Mouse (Mus musculus) MEL (cell line): ENCODE data around the gene Col7a1. TPM values are rescaled to one million over a fixed set of nuclear protein-coding genes. Genes with fewer than 3 reads are reported as not detected.

Source experiments
- DNase-seq: peaks from one replicate; pipeline ENCODE4 v3.0.0; 2011; ENCODE audit warnings: low read depth, low spot score
- H3K27ac ChIP-seq: 2 replicates; pipeline ENCODE4 v1.5.1; 2012; ENCODE audit warnings: low read depth, mild to moderate bottlenecking, control low read depth, low read length, moderate library complexity; ENCODE audit not compliant: control insufficient read depth
- H3K27me3 ChIP-seq, 2 experiments: fragments of 150-350 bp in 1 of 2; sonication (generic) in 1 of 2; 2 replicates each; pipeline ENCODE4 v1.6.1; 2012; ENCODE audit warnings: low read length in 2 of 2, mild to moderate bottlenecking in 2 of 2, improper control_type of control experiment in 1 of 2, moderate library complexity in 1 of 2; ENCODE audit not compliant: insufficient read depth in 2 of 2, control insufficient read depth in 1 of 2
- H3K36me3 ChIP-seq, 2 experiments: 2 replicates each; pipeline ENCODE4 v1.6.1; 2012 to 2014; ENCODE audit warnings: low read length in 2 of 2, improper control_type of control experiment in 1 of 2, inconsistent platforms in 1 of 2, mild to moderate bottlenecking in 1 of 2; ENCODE audit not compliant: insufficient read depth in 2 of 2, control insufficient read depth in 1 of 2
- H3K4me1 ChIP-seq, 2 experiments: fragments of 150-350 bp in 1 of 2; sonication (generic) in 1 of 2; 2 replicates each; pipeline ENCODE4 v1.6.1; 2012; ENCODE audit warnings: low read length in 2 of 2, improper control_type of control experiment in 1 of 2, mild to moderate bottlenecking in 1 of 2; ENCODE audit not compliant: insufficient read depth in 2 of 2, control insufficient read depth in 1 of 2
- H3K4me3 ChIP-seq, 2 experiments: fragments of 150-350 bp in 1 of 2; sonication (generic) in 1 of 2; 2 replicates each; pipeline ENCODE4 v1.5.1; 2012; ENCODE audit warnings: low read depth in 2 of 2, low read length in 2 of 2, mild to moderate bottlenecking in 2 of 2, moderate library complexity in 2 of 2, control low read depth in 1 of 2, improper control_type of control experiment in 1 of 2; ENCODE audit not compliant: control insufficient read depth in 1 of 2, insufficient read depth in 1 of 2
- H3K79me2 ChIP-seq: 2 replicates; pipeline ENCODE4 v1.6.1; 2012; ENCODE audit warnings: mild to moderate bottlenecking, low read length, moderate library complexity; ENCODE audit not compliant: control insufficient read depth, poor library complexity, insufficient read depth
- H3K9ac ChIP-seq: 2 replicates; pipeline ENCODE4 v1.6.1; 2012; ENCODE audit warnings: low read depth, mild to moderate bottlenecking, control low read depth, low read length, moderate library complexity; ENCODE audit not compliant: control insufficient read depth, poor library complexity, severe bottlenecking
- H3K9me3 ChIP-seq: fragments of 150-350 bp; sonication (generic); replicated peaks from 2 replicates; pipeline ENCODE4 v1.6.1; 2012; ENCODE audit warnings: mild to moderate bottlenecking, low read length, improper control_type of control experiment, moderate library complexity; ENCODE audit not compliant: insufficient read depth
- BHLHE40 ChIP-seq: IDR thresholded peaks from 2 replicates; pipeline ENCODE4 v1.6.1; 2012; ENCODE audit warnings: low read depth, mild to moderate bottlenecking, inconsistent platforms, low read length, improper control_type of control experiment, borderline replicate concordance
- CHD1 ChIP-seq: IDR thresholded peaks from 2 replicates; pipeline ENCODE4 v1.6.1; 2012; ENCODE audit warnings: low read depth, mild to moderate bottlenecking, inconsistent platforms, low read length, improper control_type of control experiment
- CHD2 ChIP-seq: IDR thresholded peaks from 2 replicates; pipeline ENCODE4 v1.6.1; 2011; ENCODE audit warnings: low read length, improper control_type of control experiment
- CTCF ChIP-seq, 3 experiments: IDR thresholded peaks in 2 of 3; conservative IDR thresholded peaks in 1 of 3; 2 replicates each; pipeline ENCODE4 v1.5.1; 2011 to 2012; ENCODE audit warnings: low read length in 3 of 3, low read depth in 2 of 3, mild to moderate bottlenecking in 2 of 3, improper control_type of control experiment in 1 of 3, inconsistent platforms in 1 of 3, mixed read lengths in 1 of 3, moderate library complexity in 1 of 3; ENCODE audit not compliant: control insufficient read depth in 1 of 3, insufficient read depth in 1 of 3, poor library complexity in 1 of 3, severe bottlenecking in 1 of 3
- E2F4 ChIP-seq: IDR thresholded peaks from 2 replicates; pipeline ENCODE4 v1.6.1; 2011; ENCODE audit warnings: low read depth, low read length, improper control_type of control experiment, borderline replicate concordance
- ELF1 ChIP-seq: IDR thresholded peaks from 2 replicates; pipeline ENCODE4 v1.6.1; 2014; ENCODE audit warnings: low read depth, mild to moderate bottlenecking, inconsistent platforms, low read length, improper control_type of control experiment, moderate library complexity
- ETS1 ChIP-seq: IDR thresholded peaks from 2 replicates; pipeline ENCODE4 v1.6.1; 2012; ENCODE audit warnings: low read depth, mild to moderate bottlenecking, inconsistent platforms, low read length, improper control_type of control experiment, moderate library complexity
- GABPA ChIP-seq: IDR thresholded peaks from 2 replicates; pipeline ENCODE4 v1.6.1; 2012; ENCODE audit warnings: low read depth, mild to moderate bottlenecking, inconsistent platforms, low read length, improper control_type of control experiment, moderate library complexity
- GATA1 ChIP-seq: IDR thresholded peaks from 2 replicates; pipeline ENCODE4 v1.6.1; 2011; ENCODE audit warnings: low read depth, low read length, improper control_type of control experiment
- HCFC1 ChIP-seq: IDR thresholded peaks from 2 replicates; pipeline ENCODE4 v1.6.1; 2012; ENCODE audit warnings: low read depth, mild to moderate bottlenecking, inconsistent platforms, low read length, improper control_type of control experiment, moderate library complexity
- JUND ChIP-seq: IDR thresholded peaks from 2 replicates; pipeline ENCODE4 v1.6.1; 2011; ENCODE audit warnings: low read depth, mild to moderate bottlenecking, improper control_type of control experiment, low read length
- KAT2A ChIP-seq: conservative IDR thresholded peaks from 2 replicates; pipeline ENCODE4 v1.6.1; 2012; ENCODE audit warnings: low read depth, low read length, improper control_type of control experiment, inconsistent platforms
- MAFK ChIP-seq: IDR thresholded peaks from 2 replicates; pipeline ENCODE4 v1.6.1; 2011; ENCODE audit warnings: low read depth, mild to moderate bottlenecking, low read length, improper control_type of control experiment, borderline replicate concordance
- MAX ChIP-seq: IDR thresholded peaks from 2 replicates; pipeline ENCODE4 v1.6.1; 2011; ENCODE audit warnings: low read length, improper control_type of control experiment
- MAZ ChIP-seq: IDR thresholded peaks from 2 replicates; pipeline ENCODE4 v1.6.1; 2012; ENCODE audit warnings: low read depth, mild to moderate bottlenecking, inconsistent platforms, low read length, improper control_type of control experiment
- MEF2A ChIP-seq: IDR thresholded peaks from 2 replicates; pipeline ENCODE4 v1.6.1; 2014; ENCODE audit warnings: low read depth, mild to moderate bottlenecking, inconsistent platforms, low read length, improper control_type of control experiment; ENCODE audit not compliant: poor library complexity, insufficient replicate concordance, severe bottlenecking; ENCODE audit errors: extremely low read depth
- MXI1 ChIP-seq: IDR thresholded peaks from 2 replicates; pipeline ENCODE4 v1.6.1; 2011; ENCODE audit warnings: mild to moderate bottlenecking, low read depth, low read length, improper control_type of control experiment
- MYB ChIP-seq: IDR thresholded peaks from 2 replicates; pipeline ENCODE4 v1.6.1; 2011; ENCODE audit warnings: mild to moderate bottlenecking, low read depth, low read length, improper control_type of control experiment
- MYC ChIP-seq: IDR thresholded peaks from 2 replicates; pipeline ENCODE4 v1.6.1; 2011; ENCODE audit warnings: low read depth, mild to moderate bottlenecking, low read length, improper control_type of control experiment, moderate library complexity
- POLR2A ChIP-seq, 2 experiments: IDR thresholded peaks; 2 replicates each; pipeline ENCODE4 v1.6.1; 2011 to 2012; ENCODE audit warnings: low read length in 2 of 2, mild to moderate bottlenecking in 2 of 2, control low read depth in 1 of 2, improper control_type of control experiment in 1 of 2, low read depth in 1 of 2, moderate library complexity in 1 of 2; ENCODE audit not compliant: control insufficient read depth in 1 of 2, insufficient read depth in 1 of 2, poor library complexity in 1 of 2
- POLR2AphosphoS2 ChIP-seq: IDR thresholded peaks from 2 replicates; pipeline ENCODE4 v1.6.1; 2011; ENCODE audit warnings: low read length, improper control_type of control experiment
- POLR2AphosphoS5 ChIP-seq: IDR thresholded peaks from 2 replicates; pipeline ENCODE4 v1.6.1; 2012; ENCODE audit warnings: low read depth, borderline replicate concordance, mild to moderate bottlenecking, inconsistent platforms, low read length, moderate library complexity, mixed read lengths
- RAD21 ChIP-seq: IDR thresholded peaks from 2 replicates; pipeline ENCODE4 v1.6.1; 2011; ENCODE audit warnings: mild to moderate bottlenecking, low read depth, low read length, improper control_type of control experiment
- SIN3A ChIP-seq: IDR thresholded peaks from 2 replicates; pipeline ENCODE4 v1.6.1; 2012; ENCODE audit warnings: low read length, improper control_type of control experiment, inconsistent platforms
- SMC3 ChIP-seq: IDR thresholded peaks from 2 replicates; pipeline ENCODE4 v1.6.1; 2011; ENCODE audit warnings: low read depth, low read length, improper control_type of control experiment
- TBP ChIP-seq: IDR thresholded peaks from 2 replicates; pipeline ENCODE4 v1.8.0; 2011; ENCODE audit warnings: low read depth, low read length, improper control_type of control experiment
- UBTF ChIP-seq: IDR thresholded peaks from 2 replicates; pipeline ENCODE4 v1.6.1; 2012; ENCODE audit warnings: low read depth, mild to moderate bottlenecking, inconsistent platforms, low read length, improper control_type of control experiment, moderate library complexity, borderline replicate concordance; ENCODE audit not compliant: insufficient read depth
- USF1 ChIP-seq: IDR thresholded peaks from 2 replicates; pipeline ENCODE4 v1.6.1; 2014; ENCODE audit warnings: low read depth, mild to moderate bottlenecking, inconsistent platforms, low read length, improper control_type of control experiment, moderate library complexity
- USF2 ChIP-seq, 2 experiments: IDR thresholded peaks; 2 replicates each; pipeline ENCODE4 v1.6.1; 2011 to 2012; ENCODE audit warnings: improper control_type of control experiment in 2 of 2, low read length in 2 of 2, borderline replicate concordance in 1 of 2, inconsistent platforms in 1 of 2, low read depth in 1 of 2, mild to moderate bottlenecking in 1 of 2; ENCODE audit not compliant: insufficient read depth in 1 of 2
- ZMIZ1 ChIP-seq: IDR thresholded peaks from 2 replicates; pipeline ENCODE4 v1.6.1; 2012; ENCODE audit warnings: low read depth, mild to moderate bottlenecking, inconsistent platforms, low read length, improper control_type of control experiment, moderate library complexity
- ZNF384 ChIP-seq: IDR thresholded peaks from 2 replicates; pipeline ENCODE4 v1.6.1; 2012; ENCODE audit warnings: low read depth, mild to moderate bottlenecking, inconsistent platforms, low read length, improper control_type of control experiment
- polyA plus RNA-seq, 2 experiments: library from polyadenylated mRNA; stranded (reverse) in 1 of 2; unstranded in 1 of 2; fragments of >175 nt in 1 of 2; fragments of >200 nt in 1 of 2; gene quantifications; 2 replicates each; pipeline versions ENCODE4 v1.2.1 to v1.2.4; 2012; ENCODE audit warnings: low replicate concordance in 2 of 2, low read depth in 1 of 2; ENCODE audit not compliant: insufficient read length in 2 of 2, insufficient read depth in 1 of 2, missing spikeins in 1 of 2
- total RNA-seq: library from RNA; depleted of rRNA; stranded (reverse); fragments of 300-350 nt; gene quantifications from 2 replicates; pipeline ENCODE4 v1.2.3, GENCODE M21; 2012

Gene Col7a1
- total and polyA plus RNA-seq, 3 experiments = 1.2 to 2.6 TPM; not detected in 1

- Histone ChIP-seq H3K27ac (no peak overlapping the region), H3K9ac (no peak overlapping the region), H3K36me3 (no peaks in the 10 kb centered on the region), H3K27me3 (no peaks in the 10 kb centered on the region), H3K9me3 (no peaks in the 10 kb centered on the region), H3K4me1 (no peaks in the 10 kb centered on the region), H3K79me2 (no peaks in the 10 kb centered on the region), H3K4me3 (no peak overlapping the region)
- no peak for TF ChIP-seq ZMIZ1
- no peak for TF ChIP-seq MAZ
- no peak for TF ChIP-seq MYC
- no peak for TF ChIP-seq MAX
- no peak for TF ChIP-seq CHD2
- no peak for TF ChIP-seq ETS1
- no peak for DNase-seq
Measured at GRCm38 (mm10) chr9:108955846-108956245, 2.5 kb downstream of the Col7a1 start.

- H3K36me3 ChIP-seq = no peaks in the 10 kb centered on the region
- H3K27ac ChIP-seq = no peak overlapping the region
- H3K27me3 ChIP-seq = no peaks in the 10 kb centered on the region
Measured at GRCm38 (mm10) chr9:108963577-108963976, 10.2 kb downstream of the Col7a1 start.

GRCm38 (mm10) chr9:108964338-108964737 is 11.0 kb downstream of the Col7a1 start:
- H3K79me2 ChIP-seq = no peaks in the 10 kb centered on the region
- H3K36me3 ChIP-seq = no peaks in the 10 kb centered on the region
- H3K4me1 ChIP-seq = no peaks in the 10 kb centered on the region
- no peak overlapping the region for H3K9ac ChIP-seq
- H3K27me3 ChIP-seq = no peaks in the 10 kb centered on the region
- DNase-seq = no peak
- no peak overlapping the region for H3K27ac ChIP-seq
- no peak overlapping the region for H3K4me3 ChIP-seq
- H3K9me3 ChIP-seq = no peaks in the 10 kb centered on the region
- no peak for TF ChIP-seq ELF1
- TF ChIP-seq MXI1 = no peak
- TF ChIP-seq POLR2A (IDR thresholded peaks at IDR 0.05; ENCODE audit: control insufficient read depth in 1 of 2, insufficient read depth in 1 of 2, low read depth in 1 of 2, low read length in 2 of 2, poor library complexity in 1 of 2) = no peak
- no peak for TF ChIP-seq USF2 (IDR thresholded peaks at IDR 0.05; ENCODE audit: borderline replicate concordance in 1 of 2, insufficient read depth in 1 of 2, low read depth in 1 of 2, low read length in 2 of 2)
- no peak for TF ChIP-seq E2F4
- no peak for TF ChIP-seq MAZ
- TF ChIP-seq UBTF = no peak
- TF ChIP-seq GABPA = no peak
- no peak for TF ChIP-seq MEF2A
- no peak for TF ChIP-seq MAX
- TF ChIP-seq BHLHE40 = no peak
- no peak for TF ChIP-seq SIN3A
- TF ChIP-seq CHD2 = no peak
- TF ChIP-seq HCFC1 = no peak
- no peak for TF ChIP-seq GATA1
- no peak for TF ChIP-seq USF1
- no peak for TF ChIP-seq ZNF384

More at GRCm38 (mm10) chr9:108963577-108963976, 10.2 kb downstream of the Col7a1 start:
- no peak for TF ChIP-seq JUND
- no peak for TF ChIP-seq GABPA
- TF ChIP-seq KAT2A = no peak
- TF ChIP-seq CHD1 = no peak
- TF ChIP-seq ETS1 = no peak
- no peak for TF ChIP-seq MAFK
- no peak for TF ChIP-seq CTCF (IDR thresholded peaks at IDR 0.05 in 2 of 3, conservative IDR thresholded peaks at IDR 0.05 in 1 of 3; ENCODE audit: control insufficient read depth in 1 of 3, insufficient read depth in 1 of 3, low read depth in 2 of 3, low read length in 3 of 3, poor library complexity in 1 of 3, severe bottlenecking in 1 of 3)
- TF ChIP-seq RAD21 = no peak
- TF ChIP-seq POLR2AphosphoS2 = no peak
- no peak for TF ChIP-seq TBP
- no peak for TF ChIP-seq USF2 (IDR thresholded peaks at IDR 0.05; ENCODE audit: borderline replicate concordance in 1 of 2, insufficient read depth in 1 of 2, low read depth in 1 of 2, low read length in 2 of 2)
- TF ChIP-seq MXI1 = no peak
- no peak for TF ChIP-seq BHLHE40
- no peak for TF ChIP-seq MYB
- TF ChIP-seq SMC3 = no peak
- TF ChIP-seq POLR2AphosphoS5 = no peak
- TF ChIP-seq CHD2 = no peak
- Histone ChIP-seq H3K4me1 (no peaks in the 10 kb centered on the region), H3K9ac (no peak overlapping the region), H3K9me3 (no peaks in the 10 kb centered on the region), H3K4me3 (no peak overlapping the region), H3K79me2 (no peaks in the 10 kb centered on the region)
- DNase-seq = no peak
